Mouse (Mus musculus) lung, postnatal 36 days (tissue): ENCODE results near the gene Ppil4.
A peak's percentile ranks its signal among the peaks of the same experiment; 100 is the strongest.
"Not testable (repeated sequence)": the region's sequence is repeated elsewhere in the genome, so short reads cannot be mapped to it uniquely, and the experiment has no call there.

Experiments
- DNase-seq: peaks from one replicate; pipeline ENCODE4 v3.0.0; 2022; ENCODE audit warnings: mixed read lengths

Ppil4 gene

GRCm38 (mm10) chr10:7792751-7793385, at the start of gene Ppil4, which contains the start of gene Ginm1:
Gene Ppil4, plus strand, starts transcription at chr10:7792891.
Gene Ginm1, minus strand, starts transcription at chr10:7792824.
- peak; percentile 91 for DNase-seq

DNA sequence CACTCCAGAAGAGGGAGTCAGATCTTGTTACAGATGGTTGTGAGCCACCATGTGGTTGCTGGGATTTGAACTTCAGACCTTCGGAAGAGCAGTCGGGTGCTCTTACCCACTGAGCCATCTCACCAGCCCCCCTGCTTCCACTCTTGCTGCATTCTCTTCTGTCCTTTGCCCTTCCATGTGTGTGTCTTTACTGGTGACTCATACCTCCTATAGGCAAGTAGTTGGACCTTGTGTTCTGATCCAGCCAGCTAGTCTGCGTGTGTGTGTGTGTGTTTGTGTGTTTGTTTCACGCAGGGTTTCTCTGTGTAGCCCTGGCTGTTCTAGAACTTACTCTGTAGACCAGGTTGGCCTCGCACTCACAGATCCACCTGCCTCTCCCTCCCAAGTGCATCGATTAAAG, 47.2 kb upstream of the Ppil4 start:
- DNase-seq = not testable (repeated sequence)

- no peak for DNase-seq
Observed at GRCm38 (mm10) chr10:7748752-7749151, 43.9 kb upstream of the Ppil4 start.

DNA sequence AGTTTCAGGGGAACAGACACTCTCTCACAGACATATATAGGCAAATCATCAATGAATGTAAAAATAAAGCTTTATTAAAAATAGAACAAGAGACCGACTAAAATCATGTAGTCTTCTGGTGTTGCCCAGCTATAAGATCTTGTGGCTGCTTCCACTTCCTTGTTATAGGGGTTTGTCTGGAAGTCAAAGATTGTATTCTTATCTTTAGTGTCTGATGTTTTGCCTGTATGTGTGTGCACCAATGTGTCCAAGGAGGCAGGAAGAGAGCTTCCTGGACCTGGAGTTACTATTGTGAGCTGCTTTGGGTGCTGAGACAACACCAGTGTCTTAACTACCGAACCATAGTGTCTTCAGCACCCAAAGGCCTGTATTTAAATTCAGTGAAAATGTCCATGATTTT, 35.1 kb upstream of the Ppil4 start:
- no peak for DNase-seq

DNA sequence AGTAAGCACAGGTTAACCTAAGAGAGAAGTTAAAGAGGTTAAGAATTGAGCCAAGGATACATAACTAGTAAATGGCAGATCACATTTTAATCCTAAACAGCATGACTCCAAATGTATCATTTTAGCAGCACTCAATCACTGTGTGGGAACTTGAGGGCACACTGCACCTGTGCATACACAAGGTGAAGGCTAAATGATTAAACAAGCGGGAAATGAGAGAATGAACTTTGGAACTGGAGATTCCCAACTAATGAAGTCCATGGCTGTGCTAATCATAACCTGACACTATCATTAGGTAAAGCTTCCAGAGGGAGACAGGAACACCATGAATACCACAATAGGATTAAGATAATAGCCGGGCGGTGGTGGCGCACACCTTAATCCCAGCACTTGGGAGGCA, 20.3 kb upstream of the Ppil4 start:
- DNase-seq = no peak

- no peak for DNase-seq
Observed at GRCm38 (mm10) chr10:7772769-7773168, 19.9 kb upstream of the Ppil4 start.

DNA sequence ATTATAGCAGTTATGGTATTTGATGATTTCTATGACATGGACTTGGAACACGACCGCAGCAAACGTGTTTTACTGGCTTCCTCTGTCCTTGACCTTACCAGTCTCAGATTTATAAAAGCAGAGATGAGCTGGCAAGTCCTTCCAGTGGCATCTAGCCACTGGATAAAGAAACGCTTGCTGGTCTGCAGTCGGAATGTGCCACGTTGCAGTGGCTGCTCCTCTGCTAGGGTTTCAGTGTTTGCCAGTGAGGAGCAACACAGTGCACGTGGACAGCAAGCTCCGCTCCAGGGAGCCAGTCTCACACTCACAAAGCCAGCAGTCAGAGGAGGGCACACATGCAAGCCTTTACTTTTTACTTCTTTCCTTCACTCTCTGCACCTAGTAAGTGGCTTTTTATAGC, 17.3 kb upstream of the Ppil4 start:
- no peak for DNase-seq

- DNase-seq = no peak
Observed at GRCm38 (mm10) chr10:7778361-7778760, 14.3 kb upstream of the Ppil4 start.

DNA sequence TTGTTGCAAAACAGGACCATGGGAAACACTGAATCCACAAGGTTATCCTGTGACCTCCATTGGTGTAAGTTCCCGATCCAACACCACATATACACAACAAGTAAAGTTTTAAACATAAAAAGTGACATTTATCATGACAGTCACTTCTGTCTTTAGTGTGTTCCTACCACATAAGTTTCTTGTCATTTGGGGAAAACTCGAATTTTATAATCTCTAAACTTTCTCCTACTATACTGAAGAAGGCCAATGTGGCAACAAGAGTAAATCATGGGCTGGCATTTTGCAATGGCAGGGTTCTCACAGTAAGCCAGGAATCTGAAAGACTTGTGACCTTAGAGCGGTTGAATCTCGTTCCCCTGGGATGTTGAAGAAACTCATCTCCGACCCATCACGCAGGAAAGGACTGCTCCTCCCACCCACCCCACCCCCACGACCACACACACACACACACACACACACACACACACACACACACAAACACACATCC, 12.9 kb upstream of the Ppil4 start:
- peak; percentile 4 for DNase-seq

- DNase-seq = peak; percentile 93
Observed at GRCm38 (mm10) chr10:7780238-7781176, 12.2 kb upstream of the Ppil4 start.

GRCm38 (mm10) chr10:7781214-7781613, 11.5 kb upstream of the Ppil4 start:
- DNase-seq = no peak

GRCm38 (mm10) chr10:7787319-7787718, 5.4 kb upstream of the Ppil4 start:
- DNase-seq = no peak

DNA sequence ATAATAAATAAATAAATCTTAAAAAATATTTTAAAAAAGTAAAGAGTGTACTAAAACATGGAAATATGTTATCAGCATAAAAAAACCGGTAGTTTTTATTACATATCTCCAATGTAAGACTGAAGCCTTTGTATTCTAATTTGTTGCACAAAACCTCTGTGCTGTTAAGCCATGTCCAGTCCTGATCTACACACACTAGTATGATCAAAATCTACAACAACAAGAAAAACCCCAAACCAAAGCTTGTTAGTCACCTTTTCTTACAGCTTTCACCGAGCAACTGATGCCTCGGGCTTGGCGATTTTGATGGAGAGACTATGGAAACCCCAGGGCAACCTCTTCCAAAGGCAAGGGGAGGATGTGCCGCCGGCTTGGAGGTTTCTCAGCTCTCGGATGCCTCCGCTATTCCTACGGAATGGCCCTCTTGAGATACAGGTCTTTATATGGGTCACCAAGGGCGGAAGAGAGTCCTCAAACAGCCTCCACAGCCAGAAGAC, 389 bp upstream of the Ppil4 start:
- no peak for DNase-seq

- no peak for DNase-seq
Observed at GRCm38 (mm10) chr10:7801258-7801657, 8.6 kb downstream of the Ppil4 start.

DNA sequence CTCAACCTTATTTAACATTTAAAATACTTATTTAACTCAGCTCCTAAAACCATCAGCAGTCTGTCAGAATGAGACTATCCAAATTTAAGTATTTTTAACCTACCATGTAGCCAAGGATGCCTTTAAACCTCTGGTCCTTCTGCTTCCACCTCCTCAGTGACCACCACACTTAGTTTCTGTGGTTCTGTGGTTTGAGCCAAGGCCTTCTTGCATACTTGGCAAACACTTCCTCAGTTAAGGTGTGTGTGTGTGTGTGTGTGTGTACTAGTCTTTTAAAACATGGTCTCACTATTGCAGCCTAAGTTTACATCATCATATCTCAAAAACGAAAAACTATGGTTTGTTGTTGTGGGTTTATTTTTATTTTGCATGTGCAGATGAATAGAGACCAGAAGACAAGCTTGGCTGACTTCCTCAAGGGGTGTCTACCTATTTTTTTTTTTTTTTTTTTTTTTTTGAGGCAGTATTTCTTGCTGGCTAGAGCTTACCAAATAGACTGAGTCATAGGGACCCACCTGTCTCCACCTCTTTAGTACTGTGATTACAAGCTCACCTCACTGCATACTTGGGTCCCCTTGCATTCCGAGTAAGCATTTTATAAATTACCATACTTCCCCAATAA, 9.9 kb downstream of the Ppil4 start:
- DNase-seq = no peak

DNA sequence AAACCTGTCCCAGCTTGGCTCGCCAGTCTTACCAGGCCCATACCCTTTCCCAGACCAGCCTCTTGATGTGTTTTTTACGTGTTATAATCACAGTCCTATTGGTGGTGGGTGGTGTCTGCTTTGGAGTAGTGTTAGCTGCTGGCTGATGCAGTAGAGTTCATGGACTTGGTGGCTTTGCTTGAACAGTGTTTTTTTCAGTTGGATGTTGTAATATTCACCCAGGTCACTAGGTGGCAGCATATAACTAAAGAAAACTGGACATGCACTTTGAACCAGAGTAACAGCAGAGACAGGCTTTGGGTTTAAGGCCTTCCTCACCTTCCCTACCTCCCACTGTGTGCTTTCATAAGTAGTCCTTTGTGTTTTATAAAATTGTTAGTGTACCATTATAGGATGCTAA, 17.2 kb downstream of the Ppil4 start:
- peak; percentile 82 for DNase-seq

GRCm38 (mm10) chr10:7816476-7816875, 23.8 kb downstream of the Ppil4 start:
- DNase-seq = no peak

DNA sequence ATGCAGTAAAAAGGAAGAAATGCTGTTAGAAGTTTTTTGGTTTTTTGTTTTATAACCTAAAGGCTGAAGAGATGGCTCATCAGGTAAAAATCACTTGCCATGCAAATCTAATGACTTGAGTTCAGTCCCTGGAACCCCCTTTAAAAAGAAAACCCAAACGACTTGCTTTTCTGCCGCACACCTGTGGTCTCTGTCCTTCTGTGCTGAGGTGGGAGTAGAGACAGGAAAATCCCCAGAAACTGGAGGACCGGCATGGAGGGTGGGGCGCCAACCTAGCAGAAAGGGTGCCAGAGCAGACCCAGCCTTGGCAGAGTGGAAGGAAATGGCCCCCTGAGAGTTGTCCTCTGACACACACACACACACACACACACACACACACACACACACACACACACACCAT, 26.0 kb downstream of the Ppil4 start:
- DNase-seq = no peak

DNA sequence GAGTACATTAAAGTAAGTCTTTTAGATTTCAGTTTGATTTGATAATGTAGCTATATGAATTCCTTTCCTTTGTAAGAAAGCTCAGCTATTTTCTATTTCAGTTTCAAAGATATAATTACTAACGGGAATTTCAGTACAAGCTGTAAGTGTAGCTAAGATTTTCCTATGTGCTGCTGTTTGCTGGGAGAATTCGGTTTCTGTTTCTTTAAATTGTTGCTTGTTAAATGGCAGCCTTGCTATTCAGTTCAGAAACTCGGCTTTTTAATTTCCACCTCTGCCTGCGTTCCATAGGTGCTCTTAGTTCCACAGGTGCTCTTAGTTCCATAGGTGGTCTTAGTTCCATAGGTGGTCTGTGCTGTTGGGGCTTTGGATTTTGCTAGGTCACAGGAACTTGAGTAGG, 26.5 kb downstream of the Ppil4 start:
- no peak for DNase-seq

DNA sequence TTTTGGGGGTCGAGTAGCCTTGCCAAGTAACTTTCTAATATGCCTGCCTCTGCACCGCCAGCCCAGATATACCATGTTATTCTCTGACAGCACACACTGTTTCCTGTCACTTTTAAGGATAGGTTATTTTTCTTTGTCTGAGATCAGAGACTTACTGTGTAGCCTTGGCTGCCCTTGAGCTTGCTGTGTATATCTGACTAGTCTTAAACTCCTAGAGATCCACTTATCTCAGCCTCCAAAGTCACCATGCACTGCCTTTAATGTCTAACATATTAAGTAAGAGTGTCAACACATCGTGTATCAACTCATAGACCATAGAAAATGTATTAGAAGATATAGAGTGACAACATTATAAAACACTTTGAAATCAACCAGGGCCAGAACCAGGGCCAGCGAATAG, 26.9 kb downstream of the Ppil4 start:
- no peak for DNase-seq

GRCm38 (mm10) chr10:7820171-7820570, 27.5 kb downstream of the Ppil4 start:
- DNase-seq = no peak

DNA sequence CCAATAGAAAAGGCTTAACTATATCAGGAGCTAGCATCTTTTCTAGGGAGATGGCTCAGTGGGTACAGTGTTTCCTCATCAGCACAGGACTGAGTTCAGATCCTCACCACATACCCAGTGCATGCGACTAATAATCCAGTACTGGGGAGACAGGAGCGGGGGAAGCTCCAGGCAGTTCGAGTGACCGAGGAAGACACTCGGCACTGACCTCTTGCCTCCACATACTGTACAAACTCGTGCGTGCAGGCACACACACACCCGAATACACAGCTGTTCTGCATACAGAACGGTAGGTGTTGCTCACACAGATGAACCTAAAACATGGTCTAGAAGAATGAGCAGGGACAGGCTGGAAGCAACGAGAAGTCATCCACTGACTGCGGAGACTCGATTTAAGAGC, 29.3 kb downstream of the Ppil4 start:
- no peak for DNase-seq

GRCm38 (mm10) chr10:7824663-7825280, 32.1 kb downstream of the Ppil4 start:
- peak; percentile 24 for DNase-seq
